Mouse (Mus musculus) hindbrain, postnatal 0 days (tissue): ENCODE measurements around the gene Slc7a5. TPM values are rescaled to one million over a fixed set of nuclear protein-coding genes. Genes with fewer than 3 reads are reported as not detected.
A peak's percentile ranks its signal among the peaks of the same experiment; 100 is the strongest.

Experiments used
- ATAC-seq: fragments of 200-750 bp; cut with Nextera tagmentation; 2 replicates; pipeline ENCODE4 v1.8.0; 2017; ENCODE audit warnings: mild to moderate bottlenecking, moderate TSS enrichment, moderate library complexity
- DNase-seq: peaks from one replicate; pipeline ENCODE4 v3.0.0-alpha.2; 2015; ENCODE audit warnings: low spot score
- H3K27ac ChIP-seq: fragments of 300-500 bp; sonication (generic); 2 replicates; pipeline ENCODE4 v1.5.1; 2014; ENCODE audit warnings: mild to moderate bottlenecking
- H3K27me3 ChIP-seq: fragments of 300-500 bp; sonication (generic); 2 replicates; pipeline ENCODE4 v1.6.1; 2014; ENCODE audit warnings: low read length, mixed read lengths; ENCODE audit not compliant: insufficient read depth
- H3K36me3 ChIP-seq: fragments of 300-500 bp; sonication (generic); 2 replicates; pipeline ENCODE4 v1.6.1; 2014; ENCODE audit warnings: low read length, mixed read lengths; ENCODE audit not compliant: insufficient read depth
- H3K4me1 ChIP-seq: fragments of 300-500 bp; sonication (generic); 2 replicates; pipeline ENCODE4 v1.6.1; 2014; ENCODE audit warnings: antibody characterized with exemption, low read length, mixed read lengths; ENCODE audit not compliant: insufficient read depth
- H3K4me2 ChIP-seq: fragments of 300-500 bp; sonication (generic); 2 replicates; pipeline ENCODE4 v1.6.1; 2014; ENCODE audit warnings: low read depth, mild to moderate bottlenecking, low read length, moderate library complexity, mixed read lengths
- H3K4me3 ChIP-seq: fragments of 300-500 bp; sonication (generic); 2 replicates; pipeline ENCODE4 v1.5.1; 2014; ENCODE audit warnings: low read length
- H3K9ac ChIP-seq: fragments of 300-500 bp; sonication (generic); replicated peaks from 2 replicates; pipeline ENCODE4 v1.6.1; 2014; ENCODE audit warnings: mild to moderate bottlenecking, low read length, moderate library complexity, mixed read lengths
- H3K9me3 ChIP-seq: fragments of 300-500 bp; sonication (generic); 2 replicates; pipeline ENCODE4 v1.6.1; 2016; ENCODE audit warnings: low read length, mixed read lengths
- CTCF ChIP-seq: IDR thresholded peaks from 2 replicates; pipeline ENCODE4 v1.5.1; 2016; ENCODE audit warnings: antibody characterized with exemption, control low read depth, low read depth
- WGBS: fragments of 180-500 bp; shearing (Covaris S2); extraction: QIAGEN DNeasy Blood & Tissue Kit; methylation state at CpG from one replicate; pipeline ENCODE4 v1.1.7; 2014; 5-methylcytosine and 5-hydroxymethylcytosine counted together
- polyA plus RNA-seq: library from polyadenylated mRNA; unstranded; fragments of >200 nt; fragmentation: Nextera tagmentation; extraction: Ambion mirVana; gene quantifications from 2 replicates; pipeline ENCODE4 v1.2.1, GENCODE M21; 2015
- total RNA-seq: library from RNA; depleted of rRNA; stranded (reverse); fragments of >200 nt; gene quantifications from 2 replicates; pipeline ENCODE4 v1.2.3, GENCODE M21; 2014; rRNA removed

Slc7a5 gene
- total RNA-seq (148 and 163 TPM in 2 replicates), polyA plus RNA-seq (60.1 and 72.1 TPM in 2 replicates)

DNA sequence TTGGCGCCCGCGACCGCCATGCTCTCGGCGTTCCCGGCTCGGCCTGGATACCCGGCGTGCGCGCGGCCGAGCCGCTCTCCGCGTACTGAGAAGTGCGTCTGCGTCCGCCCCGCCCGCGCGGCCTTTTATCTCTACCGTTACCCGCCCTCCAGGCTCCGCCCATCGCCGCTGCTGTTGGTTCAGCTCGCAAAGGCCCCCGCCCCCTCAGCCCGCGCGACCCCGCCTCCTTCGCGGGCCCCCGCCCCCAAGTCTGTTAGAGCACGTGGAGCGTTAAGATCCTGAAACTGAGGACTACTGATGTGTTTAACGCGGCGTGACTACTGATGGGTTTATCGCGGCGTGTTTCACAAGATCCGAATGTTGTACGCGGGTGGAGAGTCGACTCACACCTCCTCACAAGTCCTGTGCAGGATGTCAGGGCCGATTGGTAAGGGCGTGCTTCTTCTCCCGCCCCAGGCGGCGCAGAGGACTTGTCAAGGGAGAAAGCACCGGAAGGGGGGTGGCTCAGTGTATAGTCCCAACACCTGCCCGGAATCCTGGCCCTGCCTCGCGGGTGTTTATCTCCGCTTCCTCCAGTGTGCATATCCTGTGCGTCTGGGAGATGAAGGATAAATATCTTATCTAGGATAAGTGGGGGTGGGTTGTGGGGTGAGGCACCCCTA is at the start of gene Slc7a5:
Slc7a5 (minus strand) TSS at position 108 of the 662 bp plus-strand sequence.
- H3K4me3 ChIP-seq: peak within 1 kb of the TSS; percentile 69
- DNase-seq (peak; percentile 99), ATAC-seq (peak; percentile 93)
- no peak for TF ChIP-seq CTCF
- H3K36me3 ChIP-seq: no peaks in the 10 kb centered on the region
- H3K9me3 ChIP-seq: no peaks in the 10 kb centered on the region
- peak within 1 kb of the TSS; percentile 76 for H3K9ac ChIP-seq
- peak within 1 kb of the TSS; percentile 86 for H3K4me2 ChIP-seq
- 2% methylated on average over 61 of the region's 61 CpGs for WGBS
- no peaks in the 10 kb centered on the region for H3K27me3 ChIP-seq
- peak within 1 kb of the TSS; percentile 67 for H3K27ac ChIP-seq
- peaks cover 22% of the 10 kb centered on the region for H3K4me1 ChIP-seq

DNA sequence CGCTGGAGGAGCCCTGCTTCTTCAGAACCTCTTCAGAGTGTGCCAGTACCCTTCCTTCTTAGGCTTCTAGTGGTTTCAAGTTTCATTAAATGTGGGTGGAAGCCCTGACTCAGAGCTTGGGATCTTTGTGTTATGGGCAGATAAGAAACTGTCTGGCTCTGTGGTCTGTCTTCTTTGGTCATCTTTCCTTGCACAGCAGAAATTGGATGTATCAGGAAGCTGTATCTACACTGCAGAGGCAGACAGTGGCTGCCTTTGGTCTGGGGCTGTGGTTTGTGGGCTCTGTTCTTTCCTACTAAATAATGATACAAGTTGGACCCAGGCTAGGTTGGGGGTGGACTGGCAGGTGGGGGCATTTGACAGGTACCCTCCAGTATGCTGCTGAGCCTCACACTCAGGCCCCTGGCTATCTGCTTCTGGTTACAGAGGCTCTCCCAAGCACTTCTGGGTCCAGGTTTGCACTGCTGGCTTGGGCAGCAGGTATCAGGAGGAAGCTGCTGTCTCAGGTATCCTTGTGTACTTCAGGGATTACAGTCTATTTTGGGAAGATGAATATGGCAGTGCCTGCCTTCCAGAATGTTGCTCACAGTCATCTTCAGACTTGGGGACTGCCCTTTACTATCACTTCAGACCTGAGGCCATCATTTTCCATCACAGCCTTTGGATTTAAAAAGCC is 48.5 kb upstream of the Slc7a5 start:
- H3K36me3 ChIP-seq: no peaks in the 10 kb centered on the region
- 75% methylated on average over 1 of the region's 1 CpGs for WGBS
- no peak for TF ChIP-seq CTCF
- H3K9me3 ChIP-seq: no peaks in the 10 kb centered on the region
- no peak overlapping the region for H3K9ac ChIP-seq
- DNase-seq: no peak
- no peak overlapping the region for H3K4me2 ChIP-seq
- H3K4me3 ChIP-seq: no peak overlapping the region
- no peaks in the 10 kb centered on the region for H3K27me3 ChIP-seq
- H3K27ac ChIP-seq: no peak overlapping the region
- ATAC-seq: no peak
- H3K4me1 ChIP-seq: peaks cover 9% of the 10 kb centered on the region; the same call in 1 of the 2 replicates

DNA sequence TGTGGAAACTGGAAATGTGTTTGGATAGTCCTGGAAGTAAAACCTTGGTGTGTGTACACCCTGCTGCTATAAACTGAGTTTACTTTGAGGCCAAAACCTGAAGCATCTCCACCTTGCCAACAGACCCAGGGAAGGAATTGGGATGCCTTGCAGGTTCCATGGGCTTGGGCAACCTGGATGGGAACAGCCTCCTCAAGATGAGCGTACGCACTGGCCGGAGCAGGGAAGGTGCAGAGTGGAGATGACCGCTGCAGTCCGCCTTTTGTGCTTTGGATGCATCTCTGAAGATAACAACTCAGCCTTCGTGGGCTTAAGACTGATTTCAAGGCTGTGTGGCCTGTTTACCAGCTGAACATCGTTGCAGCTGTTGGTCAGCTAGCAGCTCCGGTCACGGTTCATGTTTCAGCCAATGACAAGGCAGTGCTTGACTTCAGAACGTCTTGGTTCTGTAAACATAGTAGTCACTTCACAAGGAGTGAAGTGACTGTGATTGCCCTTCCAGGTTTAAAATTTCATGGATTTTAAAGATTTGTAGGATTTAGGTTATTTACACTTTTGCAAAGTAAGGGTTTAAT is 47.6 kb upstream of the Slc7a5 start:
- Histone ChIP-seq H3K4me2 (no peak overlapping the region), H3K9me3 (no peaks in the 10 kb centered on the region), H3K27me3 (no peaks in the 10 kb centered on the region), H3K36me3 (no peaks in the 10 kb centered on the region), H3K27ac (no peak overlapping the region), H3K4me3 (no peak overlapping the region), H3K4me1 (peaks cover 9% of the 10 kb centered on the region; the same call in 1 of the 2 replicates), H3K9ac (no peak overlapping the region)
- WGBS: 84% methylated on average over 10 of the region's 10 CpGs
- ATAC-seq (no peak), DNase-seq (no peak)
- no peak for TF ChIP-seq CTCF

DNA sequence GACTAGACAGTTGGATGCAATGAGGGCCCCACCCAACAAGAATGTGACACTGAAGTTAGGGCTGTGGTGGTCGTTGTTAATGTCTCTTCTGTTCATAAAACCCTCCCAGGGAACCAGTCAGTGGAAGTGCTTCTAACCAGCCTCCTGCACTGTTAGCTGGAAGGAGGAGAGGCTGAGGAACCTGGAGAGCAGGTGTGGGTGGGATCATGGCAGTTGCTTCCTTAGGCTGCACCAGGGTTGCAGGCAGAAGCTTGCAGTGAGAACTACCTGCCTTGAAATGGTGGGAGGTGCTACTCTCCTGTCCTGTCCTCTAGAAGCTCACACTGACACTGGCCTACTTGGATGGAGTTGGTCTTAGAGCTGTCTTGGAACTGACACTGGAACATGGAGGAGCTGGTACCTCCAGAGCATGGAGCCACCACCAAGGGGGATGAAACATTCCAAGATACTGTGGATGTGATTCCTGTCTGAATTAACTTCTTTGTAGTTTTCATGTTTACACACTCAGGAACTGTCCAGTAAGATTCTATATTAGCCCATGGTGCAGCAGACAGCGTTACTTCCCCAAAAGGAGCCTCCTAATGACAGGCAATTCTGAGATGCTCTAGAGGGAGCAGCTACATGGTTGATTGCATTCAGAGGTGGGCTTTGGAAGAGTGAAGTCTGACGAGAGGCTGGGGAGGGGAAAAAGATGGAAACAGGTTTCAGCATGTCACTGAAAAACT is 46.5 kb upstream of the Slc7a5 start:
- Histone ChIP-seq H3K27me3 (no peaks in the 10 kb centered on the region), H3K4me3 (no peak overlapping the region), H3K9ac (no peak overlapping the region), H3K36me3 (no peaks in the 10 kb centered on the region), H3K27ac (no peak overlapping the region), H3K4me1 (peaks cover 9% of the 10 kb centered on the region; the same call in 1 of the 2 replicates), H3K9me3 (no peaks in the 10 kb centered on the region), H3K4me2 (no peak overlapping the region)
- no peak for ATAC-seq
- DNase-seq: no peak
- TF ChIP-seq CTCF: no peak
- WGBS: 67% methylated on average over 3 of the region's 3 CpGs

DNA sequence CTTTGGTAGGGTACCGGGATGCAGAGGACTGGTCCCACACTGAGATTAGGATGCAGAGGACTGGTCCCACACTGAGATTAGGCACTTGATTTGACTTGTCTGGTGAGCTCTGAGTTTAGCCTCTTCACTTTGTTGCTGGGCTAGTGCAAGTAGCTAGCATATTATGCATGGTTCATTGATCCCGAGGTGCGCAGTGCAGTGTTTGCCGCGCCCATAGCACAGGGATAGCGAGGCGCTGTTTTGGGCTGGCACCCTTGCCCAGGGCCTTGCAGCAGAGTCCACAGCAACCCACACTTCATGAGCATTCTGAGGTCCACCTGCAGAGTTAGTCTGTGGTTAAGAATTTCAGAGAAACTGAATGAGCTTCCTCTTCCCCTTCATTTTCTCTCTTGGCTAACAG is 45.3 kb upstream of the Slc7a5 start:
- Histone ChIP-seq H3K4me3 (no peak overlapping the region), H3K4me2 (peak overlapping the region; percentile 84), H3K27ac (no peak overlapping the region), H3K4me1 (peaks cover 19% of the 10 kb centered on the region), H3K36me3 (no peaks in the 10 kb centered on the region), H3K9me3 (no peaks in the 10 kb centered on the region), H3K27me3 (no peaks in the 10 kb centered on the region), H3K9ac (peak overlapping the region; percentile 31; the same call in 1 of the 2 replicates)
- DNase-seq: no peak
- no peak for ATAC-seq
- 85% methylated on average over 7 of the region's 7 CpGs for WGBS
- no peak for TF ChIP-seq CTCF

DNA sequence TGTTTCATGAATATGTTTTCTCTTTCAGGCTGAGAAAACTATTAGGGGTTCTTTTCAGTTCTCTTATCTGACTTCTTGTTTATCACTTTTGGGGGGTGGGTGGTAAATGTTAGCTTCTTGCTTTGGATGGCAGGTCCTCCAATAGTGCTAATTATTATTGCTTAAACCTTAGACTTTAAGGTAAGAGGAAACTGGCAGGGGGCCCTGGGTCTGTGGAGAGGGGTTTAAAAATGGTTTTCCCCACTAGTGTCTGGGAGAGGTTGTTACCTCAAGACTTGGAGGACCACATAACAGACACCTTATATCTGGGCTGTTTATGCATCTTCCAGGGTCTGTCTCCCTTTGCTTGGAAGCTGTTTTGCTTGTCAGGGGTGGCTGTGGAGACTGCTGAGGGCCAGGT is 44.6 kb upstream of the Slc7a5 start:
- Histone ChIP-seq H3K4me1 (peaks cover 26% of the 10 kb centered on the region), H3K27me3 (no peaks in the 10 kb centered on the region), H3K36me3 (no peaks in the 10 kb centered on the region), H3K27ac (no peak overlapping the region), H3K9ac (peak overlapping the region; percentile 99; the same call in 1 of the 2 replicates), H3K4me2 (peak overlapping the region; percentile 84), H3K9me3 (no peaks in the 10 kb centered on the region), H3K4me3 (no peak overlapping the region)
- ATAC-seq (no peak), DNase-seq (no peak)
- no peak for TF ChIP-seq CTCF
